Mouse (Mus musculus) liver, postnatal 0 days (tissue): ENCODE data around the gene Rchy1. TPM values are rescaled to one million over a fixed set of nuclear protein-coding genes. Genes with fewer than 3 reads are reported as not detected.

Source experiments
- ATAC-seq: fragments of 200-750 bp; cut with Nextera tagmentation; 2 replicates; pipeline ENCODE4 v1.8.0; 2017; ENCODE audit warnings: mild to moderate bottlenecking, moderate library complexity
- DNase-seq: peaks from one replicate; pipeline ENCODE4 v3.0.0-alpha.2; 2016
- H3K27ac ChIP-seq: fragments of 300-500 bp; sonication (generic); 2 replicates; pipeline ENCODE4 v1.5.1; 2014; ENCODE audit warnings: antibody characterized with exemption, moderate library complexity, mild to moderate bottlenecking, low read depth
- H3K27me3 ChIP-seq: fragments of 300-500 bp; sonication (generic); 2 replicates; pipeline ENCODE4 v1.6.1; 2014; ENCODE audit warnings: low read length, control low read depth, mixed read lengths; ENCODE audit not compliant: insufficient read depth
- H3K36me3 ChIP-seq: fragments of 300-500 bp; sonication (generic); replicated peaks from 2 replicates; pipeline ENCODE4 v1.6.1; 2014; ENCODE audit warnings: mild to moderate bottlenecking, control low read depth, low read length, moderate library complexity, mixed read lengths; ENCODE audit not compliant: insufficient read depth
- H3K4me1 ChIP-seq: fragments of 300-500 bp; sonication (generic); 2 replicates; pipeline ENCODE4 v1.6.1; 2014; ENCODE audit warnings: antibody characterized with exemption, mild to moderate bottlenecking, control low read depth; ENCODE audit not compliant: insufficient read depth
- H3K4me2 ChIP-seq: fragments of 300-500 bp; sonication (generic); 2 replicates; pipeline ENCODE4 v1.6.1; 2014; ENCODE audit warnings: low read depth, mild to moderate bottlenecking, low read length, moderate library complexity, mixed read lengths
- H3K4me3 ChIP-seq: fragments of 300-500 bp; sonication (generic); 2 replicates; pipeline ENCODE4 v1.5.1; 2014; ENCODE audit warnings: low read depth, low read length
- H3K9ac ChIP-seq: fragments of 300-500 bp; sonication (generic); replicated peaks from 2 replicates; pipeline ENCODE4 v1.6.1; 2014; ENCODE audit warnings: mild to moderate bottlenecking, moderate library complexity
- H3K9me3 ChIP-seq: fragments of 300-500 bp; sonication (generic); 2 replicates; pipeline ENCODE4 v1.6.1; 2016; ENCODE audit warnings: mild to moderate bottlenecking, control low read depth, low read length, mixed read lengths
- CTCF ChIP-seq: sonication (generic); IDR thresholded peaks from 2 replicates; pipeline ENCODE4 v1.5.1; 2016; ENCODE audit warnings: antibody characterized with exemption, low read depth
- EP300 ChIP-seq: IDR thresholded peaks from 2 replicates; pipeline ENCODE4 v1.6.1; 2016; ENCODE audit warnings: antibody characterized with exemption, low read depth, mild to moderate bottlenecking
- WGBS: fragments of 180-500 bp; shearing (Covaris S2); extraction: QIAGEN DNeasy Blood & Tissue Kit; methylation state at CpG from one replicate; pipeline ENCODE4 v1.1.7; 2014; ENCODE audit not compliant: insufficient replicate concordance; 5-methylcytosine and 5-hydroxymethylcytosine counted together
- polyA plus RNA-seq: library from polyadenylated mRNA; unstranded; fragments of >200 nt; fragmentation: Nextera tagmentation; extraction: Ambion mirVana; gene quantifications from 2 replicates; pipeline ENCODE4 v1.2.1, GENCODE M21; 2015

Gene Rchy1
- polyA plus RNA-seq, 1 experiment from 2014 or later = 31.0 TPM

GRCm38 (mm10) chr5:91981176-91981840 is 18.4 kb upstream of the Rchy1 start:
- Histone ChIP-seq H3K27me3 (no peaks in the 10 kb centered on the region), H3K36me3 (no peaks in the 10 kb centered on the region), H3K4me3 (no peak overlapping the region), H3K4me1 (no peaks in the 10 kb centered on the region), H3K9me3 (no peaks in the 10 kb centered on the region), H3K9ac (no peak overlapping the region), H3K4me2 (no peak overlapping the region), H3K27ac (peak overlapping the region; percentile 67)
- no peak for TF ChIP-seq EP300
- no peak for TF ChIP-seq CTCF
- ATAC-seq (peak; percentile 96), DNase-seq (peak; percentile 62)
- WGBS = 72% methylated on average over 11 of the region's 11 CpGs

- Histone ChIP-seq H3K4me1 (no peaks in the 10 kb centered on the region), H3K27ac (no peak overlapping the region), H3K4me2 (no peak overlapping the region), H3K9ac (no peak overlapping the region), H3K27me3 (no peaks in the 10 kb centered on the region), H3K4me3 (no peak overlapping the region), H3K36me3 (no peaks in the 10 kb centered on the region), H3K9me3 (no peaks in the 10 kb centered on the region)
- ATAC-seq = no peak
- WGBS = 66% methylated on average over 2 of the region's 2 CpGs
- DNase-seq = no peak
- TF ChIP-seq EP300 = no peak
- TF ChIP-seq CTCF = no peak
Observed at GRCm38 (mm10) chr5:91977397-91977770, 14.5 kb upstream of the Rchy1 start.

GRCm38 (mm10) chr5:91976566-91977396 is 13.9 kb upstream of the Rchy1 start:
- H3K4me2 ChIP-seq = no peak overlapping the region
- H3K9ac ChIP-seq = no peak overlapping the region
- H3K9me3 ChIP-seq = no peaks in the 10 kb centered on the region
- TF ChIP-seq EP300 (no peak), CTCF (no peak)
- 67% methylated on average over 10 of the region's 10 CpGs for WGBS
- no peaks in the 10 kb centered on the region for H3K27me3 ChIP-seq
- ATAC-seq (no peak), DNase-seq (no peak)
- no peak overlapping the region for H3K4me3 ChIP-seq
- no peaks in the 10 kb centered on the region for H3K36me3 ChIP-seq
- H3K27ac ChIP-seq = no peak overlapping the region
- no peaks in the 10 kb centered on the region for H3K4me1 ChIP-seq

GRCm38 (mm10) chr5:91975758-91976157 is 12.9 kb upstream of the Rchy1 start:
- Histone ChIP-seq H3K9me3 (no peaks in the 10 kb centered on the region), H3K27ac (no peak overlapping the region), H3K4me1 (no peaks in the 10 kb centered on the region), H3K9ac (no peak overlapping the region), H3K27me3 (no peaks in the 10 kb centered on the region), H3K4me3 (no peak overlapping the region), H3K36me3 (no peaks in the 10 kb centered on the region; the same call in 1 of the 2 replicates), H3K4me2 (no peak overlapping the region)
- 83% methylated on average over 9 of the region's 9 CpGs for WGBS
- DNase-seq = no peak
- no peak for ATAC-seq
- no peak for TF ChIP-seq CTCF
- TF ChIP-seq EP300 = no peak

GRCm38 (mm10) chr5:91974002-91974401 is 11.1 kb upstream of the Rchy1 start:
- Histone ChIP-seq H3K4me1 (no peaks in the 10 kb centered on the region), H3K9ac (no peak overlapping the region), H3K4me2 (no peak overlapping the region), H3K36me3 (peaks cover 7% of the 10 kb centered on the region), H3K4me3 (no peak overlapping the region), H3K27ac (no peak overlapping the region), H3K27me3 (no peaks in the 10 kb centered on the region), H3K9me3 (no peaks in the 10 kb centered on the region)
- TF ChIP-seq EP300 = no peak
- no peak for TF ChIP-seq CTCF
- DNase-seq = no peak
- 65% methylated on average over 7 of the region's 7 CpGs for WGBS
- ATAC-seq = no peak

- WGBS = 83% methylated on average over 3 of the region's 3 CpGs
Observed at GRCm38 (mm10) chr5:91972046-91972445, 9.2 kb upstream of the Rchy1 start.

More at GRCm38 (mm10) chr5:91972046-91972445, 9.2 kb upstream of the Rchy1 start:
- Histone ChIP-seq H3K9ac (no peak overlapping the region), H3K4me2 (no peak overlapping the region), H3K27ac (no peak overlapping the region), H3K27me3 (no peaks in the 10 kb centered on the region), H3K36me3 (peaks cover 14% of the 10 kb centered on the region), H3K9me3 (no peaks in the 10 kb centered on the region), H3K4me1 (no peaks in the 10 kb centered on the region), H3K4me3 (no peak overlapping the region)
- no peak for DNase-seq
- no peak for TF ChIP-seq CTCF
- no peak for TF ChIP-seq EP300
- no peak for ATAC-seq
